Mouse (Mus musculus) small intestine, adult 2 months (tissue): ENCODE measurements around the gene Smu1.

Source experiments
- CTCF ChIP-seq: fragments of 200-500 bp; IDR thresholded peaks from 2 replicates; pipeline ENCODE4 v1.5.1; 2012; ENCODE audit warnings: low read depth, mild to moderate bottlenecking, control low read depth, inconsistent platforms, low read length, moderate library complexity, mixed read lengths; ENCODE audit not compliant: insufficient replicate concordance, insufficient read length; ENCODE audit errors: extremely low read depth
- POLR2A ChIP-seq: fragments of 200-500 bp; IDR thresholded peaks from 2 replicates; pipeline ENCODE4 v1.6.1; 2012; ENCODE audit warnings: low read depth, mild to moderate bottlenecking, control low read depth, inconsistent platforms, low read length, moderate library complexity

DNA sequence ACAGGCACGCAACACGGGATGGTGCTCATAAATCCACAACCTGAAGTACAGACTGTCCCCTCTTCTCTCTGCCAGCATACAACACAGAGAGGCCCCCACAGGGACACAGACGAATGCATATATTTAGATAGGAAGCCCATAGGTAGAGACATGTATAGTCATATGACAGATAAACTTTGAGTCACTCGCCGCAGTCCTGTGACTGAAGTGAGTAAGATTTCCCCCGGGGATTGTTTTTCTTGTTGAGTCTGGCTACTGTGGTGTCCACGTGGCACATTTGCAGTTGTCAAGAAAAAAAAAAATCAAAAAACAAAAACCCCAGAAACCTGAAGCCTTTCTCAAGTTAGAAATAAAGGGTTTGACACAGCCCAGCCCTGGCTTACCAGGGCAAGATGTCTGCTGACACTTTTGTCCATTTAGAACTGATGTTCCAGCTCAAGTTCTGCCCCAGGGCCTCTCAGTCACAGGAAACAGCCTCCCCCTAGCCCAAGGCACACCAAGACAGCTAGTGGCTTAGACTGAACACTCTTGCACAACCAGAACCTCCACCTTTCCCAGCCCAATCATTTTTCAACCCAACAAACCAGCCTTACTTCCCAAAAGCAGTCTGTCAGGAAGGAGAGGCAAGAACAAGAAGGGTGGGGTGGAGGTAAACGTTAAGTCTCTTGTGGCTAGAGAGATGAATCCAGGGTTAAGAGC, 24.2 kb upstream of the Smu1 start:
- TF ChIP-seq CTCF (no peak), POLR2A (no peak)
